Mouse (Mus musculus): ENCODE results near the gene AA986860. TPM values are rescaled to one million over a fixed set of nuclear protein-coding genes. Genes with fewer than 3 reads are reported as not detected.
A peak's percentile ranks its signal among the peaks of the same experiment; 100 is the strongest.

AA986860 gene
- polyA plus RNA-seq, 1 experiment from 2014 or later: 32.3 TPM

- no peak overlapping the region for H3K9ac ChIP-seq
- H3K4me2 ChIP-seq: no peak overlapping the region
- H3K9me3 ChIP-seq: no peaks in the 10 kb centered on the region
- no peak overlapping the region for H3K4me3 ChIP-seq (replicated peaks)
- no peaks in the 10 kb centered on the region for H3K27me3 ChIP-seq (replicated peaks)
- H3K4me1 ChIP-seq: peaks cover 22% of the 10 kb centered on the region
- ATAC-seq (ENCODE audit: insufficient read depth, low FRiP score, low read depth): no peak
- WGBS: 69% methylated on average over 3 of the region's 3 CpGs
- no peak overlapping the region for H3K27ac ChIP-seq
- peaks cover 2% of the 10 kb centered on the region; the same call in 1 of the 2 replicates for H3K36me3 ChIP-seq
Observed at GRCm38 (mm10) chr1:130738551-130739106, 6.9 kb downstream of the AA986860 start.

- no peaks in the 10 kb centered on the region for H3K27me3 ChIP-seq (replicated peaks)
- H3K36me3 ChIP-seq: peaks cover 2% of the 10 kb centered on the region; the same call in 1 of the 2 replicates
- ATAC-seq (ENCODE audit: insufficient read depth, low FRiP score, low read depth): no peak
- H3K27ac ChIP-seq: no peak overlapping the region
- H3K4me2 ChIP-seq: no peak overlapping the region
- no peak overlapping the region for H3K4me3 ChIP-seq (replicated peaks)
- no peak overlapping the region for H3K9ac ChIP-seq
- H3K4me1 ChIP-seq: peaks cover 23% of the 10 kb centered on the region
- H3K9me3 ChIP-seq: no peaks in the 10 kb centered on the region
- 63% methylated on average over 3 of the region's 3 CpGs for WGBS
Observed at GRCm38 (mm10) chr1:130739636-130740035, 7.9 kb downstream of the AA986860 start.

- ATAC-seq (ENCODE audit: insufficient read depth, low FRiP score, low read depth): no peak
Observed at GRCm38 (mm10) chr1:130740227-130740648, 8.5 kb downstream of the AA986860 start.

GRCm38 (mm10) chr1:130740781-130741720, 9.3 kb downstream of the AA986860 start:
- peak overlapping the region; percentile 36 for H3K27ac ChIP-seq
- no peaks in the 10 kb centered on the region for H3K27me3 ChIP-seq (replicated peaks)
- H3K9ac ChIP-seq: no peak overlapping the region
- WGBS: 55% methylated on average over 15 of the region's 15 CpGs
- H3K9me3 ChIP-seq: no peaks in the 10 kb centered on the region
- H3K4me1 ChIP-seq: peaks cover 17% of the 10 kb centered on the region; the same call in 1 of the 2 replicates
- H3K4me2 ChIP-seq: no peak overlapping the region
- peaks cover 2% of the 10 kb centered on the region; the same call in 1 of the 2 replicates for H3K36me3 ChIP-seq
- no peak overlapping the region for H3K4me3 ChIP-seq (replicated peaks)
- ATAC-seq (ENCODE audit: insufficient read depth, low FRiP score, low read depth): peak; percentile 94

More at GRCm38 (mm10) chr1:130740227-130740648, 8.5 kb downstream of the AA986860 start:
- 58% methylated on average over 4 of the region's 4 CpGs for WGBS
- no peak overlapping the region for H3K9ac ChIP-seq
- H3K27me3 ChIP-seq (replicated peaks): no peaks in the 10 kb centered on the region
- H3K9me3 ChIP-seq: no peaks in the 10 kb centered on the region
- H3K27ac ChIP-seq: peak overlapping the region; percentile 36; the same call in 1 of the 2 replicates
- H3K4me3 ChIP-seq (replicated peaks): no peak overlapping the region
- no peak overlapping the region for H3K4me2 ChIP-seq
- peaks cover 21% of the 10 kb centered on the region for H3K4me1 ChIP-seq
- H3K36me3 ChIP-seq: peaks cover 2% of the 10 kb centered on the region; the same call in 1 of the 2 replicates

DNA sequence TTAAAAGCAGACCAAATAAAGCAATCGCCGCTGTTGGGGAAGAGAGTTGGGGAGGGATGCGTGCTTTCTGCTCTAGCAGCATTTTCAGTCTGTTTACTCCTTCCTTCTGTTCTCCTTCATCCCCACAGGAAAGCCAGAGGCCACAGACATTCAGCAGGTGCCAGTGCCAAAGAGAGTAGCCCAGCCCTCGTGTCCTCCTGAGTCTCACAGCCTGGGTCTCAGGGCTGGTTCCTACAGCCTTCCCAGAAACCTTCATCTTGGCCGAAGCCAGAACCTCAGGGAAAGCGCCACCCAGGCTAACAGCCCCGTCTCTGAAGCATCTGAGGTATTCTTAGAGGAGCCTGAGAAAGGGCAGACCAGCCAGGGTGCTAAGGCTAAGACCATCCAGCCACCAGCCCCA, 10.4 kb downstream of the AA986860 start:
- WGBS: 78% methylated on average over 7 of the region's 7 CpGs
- no peak for ATAC-seq (ENCODE audit: insufficient read depth, low FRiP score, low read depth)

GRCm38 (mm10) chr1:130743775-130744174, 12.0 kb downstream of the AA986860 start:
- 73% methylated on average over 1 of the region's 1 CpGs for WGBS
- H3K9me3 ChIP-seq: no peaks in the 10 kb centered on the region

More for the DNA sequence above, 10.4 kb downstream of the AA986860 start:
- H3K36me3 ChIP-seq: peaks cover 2% of the 10 kb centered on the region; the same call in 1 of the 2 replicates
- no peak overlapping the region for H3K4me3 ChIP-seq (replicated peaks)
- peaks cover 17% of the 10 kb centered on the region; the same call in 1 of the 2 replicates for H3K4me1 ChIP-seq
- H3K27ac ChIP-seq: no peak overlapping the region
- no peaks in the 10 kb centered on the region for H3K27me3 ChIP-seq (replicated peaks)
- H3K4me2 ChIP-seq: no peak overlapping the region
- no peak overlapping the region for H3K9ac ChIP-seq
- H3K9me3 ChIP-seq: no peaks in the 10 kb centered on the region

DNA sequence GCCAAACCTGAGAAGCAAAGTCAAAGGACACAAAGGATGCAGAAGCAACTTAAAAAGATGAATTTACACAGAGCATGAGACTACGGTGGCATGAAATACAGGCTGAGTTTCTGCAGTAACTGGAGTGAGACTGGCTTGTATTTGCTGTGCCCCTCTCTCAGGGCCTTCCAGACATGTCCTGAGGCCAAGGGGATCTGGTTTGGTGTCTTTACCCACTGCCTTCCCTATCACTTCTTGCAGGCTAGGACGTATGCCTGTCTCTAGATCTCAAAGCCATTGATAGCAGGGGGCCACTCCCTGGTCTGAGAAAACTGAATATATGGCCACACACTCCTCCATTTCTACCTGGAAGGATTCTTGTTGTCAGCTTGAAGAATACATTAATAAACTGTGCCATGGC, 12.4 kb downstream of the AA986860 start:
- Histone ChIP-seq H3K9me3 (no peaks in the 10 kb centered on the region), H3K4me3 (replicated peaks) (no peak overlapping the region), H3K9ac (no peak overlapping the region), H3K27ac (no peak overlapping the region; the same call in 1 of the 2 replicates), H3K36me3 (peaks cover 2% of the 10 kb centered on the region; the same call in 1 of the 2 replicates), H3K4me2 (no peak overlapping the region), H3K27me3 (replicated peaks) (no peaks in the 10 kb centered on the region), H3K4me1 (peaks cover 17% of the 10 kb centered on the region; the same call in 1 of the 2 replicates)
- ATAC-seq (ENCODE audit: insufficient read depth, low FRiP score, low read depth): 0 out of 2 replicates have a peak, but pooled peaks have one; percentile 48
- WGBS: 56% methylated on average over 2 of the region's 2 CpGs

More at GRCm38 (mm10) chr1:130743775-130744174, 12.0 kb downstream of the AA986860 start:
- no peaks in the 10 kb centered on the region for H3K27me3 ChIP-seq (replicated peaks)
- ATAC-seq (ENCODE audit: insufficient read depth, low FRiP score, low read depth): no peak
- no peak overlapping the region for H3K4me2 ChIP-seq
- peaks cover 17% of the 10 kb centered on the region; the same call in 1 of the 2 replicates for H3K4me1 ChIP-seq
- no peak overlapping the region; the same call in 1 of the 2 replicates for H3K27ac ChIP-seq
- peaks cover 2% of the 10 kb centered on the region; the same call in 1 of the 2 replicates for H3K36me3 ChIP-seq
- H3K4me3 ChIP-seq (replicated peaks): no peak overlapping the region
- H3K9ac ChIP-seq: no peak overlapping the region

- 89% methylated on average over 5 of the region's 5 CpGs for WGBS
- no peak for ATAC-seq (ENCODE audit: insufficient read depth, low FRiP score, low read depth)
- no peaks in the 10 kb centered on the region for H3K27me3 ChIP-seq (replicated peaks)
- H3K36me3 ChIP-seq: peaks cover 2% of the 10 kb centered on the region; the same call in 1 of the 2 replicates
- H3K27ac ChIP-seq: no peak overlapping the region
- H3K9ac ChIP-seq: no peak overlapping the region
- no peak overlapping the region for H3K4me2 ChIP-seq
- H3K4me1 ChIP-seq: peaks cover 17% of the 10 kb centered on the region; the same call in 1 of the 2 replicates
- H3K4me3 ChIP-seq (replicated peaks): no peak overlapping the region
- H3K9me3 ChIP-seq: no peaks in the 10 kb centered on the region
Observed at GRCm38 (mm10) chr1:130744961-130745360, 13.2 kb downstream of the AA986860 start.

- no peaks in the 10 kb centered on the region for H3K9me3 ChIP-seq
- H3K4me2 ChIP-seq: no peak overlapping the region
- no peak for ATAC-seq (ENCODE audit: insufficient read depth, low FRiP score, low read depth)
- no peak overlapping the region for H3K4me3 ChIP-seq (replicated peaks)
- WGBS: 87% methylated on average over 3 of the region's 3 CpGs
- H3K27me3 ChIP-seq (replicated peaks): no peaks in the 10 kb centered on the region
- H3K4me1 ChIP-seq: peaks cover 13% of the 10 kb centered on the region; the same call in 1 of the 2 replicates
- peaks cover 2% of the 10 kb centered on the region; the same call in 1 of the 2 replicates for H3K36me3 ChIP-seq
- H3K27ac ChIP-seq: no peak overlapping the region
- no peak overlapping the region for H3K9ac ChIP-seq
Observed at GRCm38 (mm10) chr1:130745591-130745990, 13.8 kb downstream of the AA986860 start.

DNA sequence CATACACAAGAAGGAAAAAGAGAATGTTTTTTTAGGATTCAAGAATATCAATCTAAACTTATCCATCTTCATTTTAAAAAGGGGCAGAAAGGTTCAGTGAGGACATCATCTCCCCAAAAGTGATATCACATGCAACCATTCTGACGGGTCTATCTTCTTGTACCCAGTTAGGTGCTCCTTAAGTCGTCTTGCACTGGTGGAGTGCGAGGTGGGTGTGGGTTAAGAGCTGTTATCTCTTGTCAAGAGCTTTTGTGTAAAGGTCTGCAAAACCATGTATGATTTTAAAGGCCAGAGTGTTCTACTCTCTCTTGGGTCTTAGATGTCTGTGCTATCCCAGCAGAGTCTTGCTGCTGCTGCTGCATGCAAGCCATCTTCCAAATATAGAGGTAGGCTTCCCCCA, 15.0 kb downstream of the AA986860 start:
- Histone ChIP-seq H3K4me3 (replicated peaks) (no peak overlapping the region), H3K9ac (no peak overlapping the region), H3K27ac (no peak overlapping the region), H3K9me3 (no peaks in the 10 kb centered on the region), H3K36me3 (peaks cover 2% of the 10 kb centered on the region; the same call in 1 of the 2 replicates), H3K27me3 (replicated peaks) (no peaks in the 10 kb centered on the region), H3K4me1 (peaks cover 5% of the 10 kb centered on the region; the same call in 1 of the 2 replicates), H3K4me2 (no peak overlapping the region)
- no peak for ATAC-seq (ENCODE audit: insufficient read depth, low FRiP score, low read depth)
- 73% methylated on average over 3 of the region's 3 CpGs for WGBS

DNA sequence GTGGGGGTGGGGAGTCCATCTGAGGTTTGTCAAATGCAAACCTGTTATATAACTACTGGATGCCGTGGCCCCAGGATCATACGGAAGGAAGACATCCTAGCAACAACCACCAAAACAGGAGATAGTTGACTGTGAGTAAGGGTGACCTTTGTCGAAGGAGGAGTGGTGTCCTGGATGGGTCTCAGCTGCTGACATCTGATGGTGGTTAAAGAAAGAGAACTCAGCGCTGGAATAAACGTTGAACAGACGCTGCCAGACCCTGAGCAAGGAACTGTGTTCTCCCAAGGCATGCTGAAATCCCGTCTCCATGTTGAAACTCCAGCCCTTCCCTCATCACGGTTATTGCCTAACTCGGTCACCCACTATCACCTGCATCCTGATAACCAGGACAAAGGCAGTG, 27.9 kb downstream of the AA986860 start:
- Histone ChIP-seq H3K4me3 (replicated peaks) (no peak overlapping the region), H3K27me3 (replicated peaks) (no peaks in the 10 kb centered on the region), H3K4me1 (no peaks in the 10 kb centered on the region), H3K9ac (no peak overlapping the region), H3K27ac (no peak overlapping the region), H3K9me3 (no peaks in the 10 kb centered on the region), H3K36me3 (no peaks in the 10 kb centered on the region), H3K4me2 (no peak overlapping the region)
- 58% methylated on average over 9 of the region's 9 CpGs for WGBS
- ATAC-seq (ENCODE audit: insufficient read depth, low FRiP score, low read depth): no peak
